Mouse (Mus musculus) spleen, adult 2 months (tissue): ENCODE data around the gene Fance.

Experiments
- CTCF ChIP-seq: fragments of 200-500 bp; IDR thresholded peaks from 2 replicates; pipeline ENCODE4 v1.5.1; 2011; ENCODE audit warnings: mild to moderate bottlenecking, inconsistent platforms; ENCODE audit not compliant: insufficient read depth, insufficient read length, insufficient replicate concordance; ENCODE audit errors: extremely low read depth
- POLR2A ChIP-seq: fragments of 200-500 bp; IDR thresholded peaks from 2 replicates; pipeline ENCODE4 v1.6.1; 2011; ENCODE audit warnings: low read depth, low read length, inconsistent platforms

DNA sequence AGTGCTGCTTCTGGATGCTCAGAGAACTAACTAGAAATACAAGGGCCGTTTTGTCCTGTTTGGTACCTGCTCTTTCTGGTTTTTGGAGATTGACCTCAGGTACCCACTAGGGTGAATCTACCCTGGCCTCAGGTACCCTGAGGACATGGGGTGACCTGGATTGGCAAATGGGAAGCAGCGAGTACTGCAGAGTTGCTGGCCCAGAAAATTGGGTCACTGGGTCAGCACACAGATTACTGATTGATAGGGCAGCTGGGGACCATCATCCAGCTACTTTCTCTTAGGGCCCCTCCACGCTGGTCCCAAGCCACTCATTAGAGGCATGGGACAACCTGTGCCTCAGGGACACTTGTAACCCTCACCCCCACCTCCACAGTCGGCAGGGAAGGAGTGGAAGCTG, 34.1 kb upstream of the Fance start:
- TF ChIP-seq CTCF = no peak
- no peak for TF ChIP-seq POLR2A
